Mouse (Mus musculus): ENCODE data around the gene Rmi2. TPM values are rescaled to one million over a fixed set of nuclear protein-coding genes. Genes with fewer than 3 reads are reported as not detected.

The Rmi2 gene
- 4.3 and 4.8 TPM in 2 replicates for polyA plus RNA-seq (2014; fragmentation: Nextera tagmentation; extraction: Ambion mirVana)

DNA sequence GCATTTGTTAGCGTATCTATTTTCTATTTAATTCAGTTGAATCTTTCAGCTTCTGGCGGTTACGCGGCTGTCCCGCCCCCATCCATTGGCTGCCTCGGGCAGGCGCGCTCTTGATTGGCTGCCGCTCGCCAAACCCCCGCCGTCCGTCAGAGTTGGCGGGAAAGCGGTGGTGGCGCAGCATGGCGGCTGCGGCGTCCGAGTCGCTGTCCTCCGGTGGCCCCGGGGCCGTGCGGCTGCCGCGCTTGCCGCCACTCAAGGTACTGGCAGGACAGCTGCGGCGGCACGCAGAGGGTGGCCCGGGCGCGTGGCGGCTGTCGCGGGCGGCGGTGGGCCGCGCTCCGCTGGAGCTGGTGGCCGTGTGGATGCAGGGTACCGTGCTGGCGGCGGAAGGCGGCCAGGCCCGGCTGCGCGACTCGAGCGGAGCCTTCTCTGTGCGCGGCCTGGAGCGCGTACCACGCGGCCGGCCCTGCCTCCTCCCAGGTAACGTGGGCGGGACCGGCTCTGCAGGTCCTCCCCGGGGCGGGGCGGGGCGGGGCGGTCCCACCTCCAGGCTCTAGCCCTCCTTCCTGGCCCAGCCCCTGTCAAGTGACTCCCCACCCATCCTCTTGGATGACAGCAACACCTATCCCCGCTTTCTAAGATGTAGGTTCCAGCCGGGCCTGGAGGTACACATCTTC is at the start of gene Rmi2:
Gene Rmi2 (plus strand): TSS at position 149 of the 677 bp plus-strand sequence.
- Histone ChIP-seq H3K27ac (ENCODE audit: low read depth) (peak within 1 kb of the TSS; percentile 95), H3K9me3 (ENCODE audit: low read depth, low read length) (no peaks in the 10 kb centered on the region), H3K36me3 (ENCODE audit: insufficient read depth) (0 out of 2 replicates have a peak, but pooled peaks cover 4% of the 10 kb centered on the region), H3K4me3 (ENCODE audit: low read depth, low read length) (peak within 1 kb of the TSS; percentile 80), H3K4me1 (ENCODE audit: insufficient read depth) (peaks cover 13% of the 10 kb centered on the region), H3K9ac (peak within 1 kb of the TSS; percentile 83), H3K27me3 (ENCODE audit: insufficient read depth, low read length) (no peaks in the 10 kb centered on the region), H3K4me2 (peak within 1 kb of the TSS; percentile 90)
- WGBS, result under 1% methylated on average over 67 of the region's 69 CpGs
- DNase-seq, result peak; percentile 95
- no peak for TF ChIP-seq CTCF (IDR thresholded peaks at IDR 0.05; ENCODE audit: low read depth)
- ATAC-seq (ENCODE audit: insufficient read depth), result peak; percentile 93

DNA sequence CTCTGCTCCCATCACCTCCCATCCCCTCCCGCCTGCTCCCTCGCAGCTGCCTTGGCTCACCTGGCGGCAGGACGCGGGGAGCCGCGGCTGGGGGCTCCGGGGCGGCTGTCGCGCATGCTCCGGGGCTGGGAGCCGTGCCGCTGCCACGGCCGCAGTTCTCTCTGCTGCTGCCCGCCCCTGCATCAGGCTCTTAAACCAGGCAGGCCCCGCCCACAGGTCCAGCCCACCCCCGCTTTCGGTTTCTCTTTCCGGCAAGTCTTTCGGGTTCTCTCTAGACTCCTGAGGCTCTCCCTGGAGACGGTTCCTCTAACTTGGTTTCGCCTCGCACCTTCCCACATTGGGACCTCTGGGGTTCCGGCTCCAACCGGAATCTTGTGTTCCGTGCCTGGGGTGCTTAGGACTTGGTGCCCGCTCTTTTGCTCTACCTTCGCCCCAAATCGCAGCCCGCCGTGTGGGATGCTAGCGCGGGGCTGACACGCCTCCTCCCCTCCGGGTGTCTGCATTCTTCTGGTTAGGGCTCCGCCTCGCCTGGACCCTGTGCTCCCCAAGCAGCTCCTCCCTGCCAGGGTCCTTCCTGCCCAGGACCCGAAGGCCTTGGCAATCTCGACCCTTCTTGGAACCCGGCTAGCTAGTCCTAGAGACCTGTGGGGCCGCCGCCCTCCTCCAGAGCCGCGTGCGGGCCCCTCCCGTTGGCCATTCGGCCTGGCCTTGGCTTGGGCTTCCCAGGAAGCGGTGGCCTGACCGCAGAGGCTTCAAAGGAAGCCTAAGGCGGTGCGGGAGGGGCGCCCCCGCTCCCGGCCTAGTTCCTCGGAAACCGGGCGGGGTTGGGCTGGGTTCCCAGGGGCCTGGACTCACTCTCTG is 49.3 kb upstream of the Rmi2 start, which contains the start of gene Socs1:
Gene Socs1 (minus strand): TSS at position 166 of the 861 bp plus-strand sequence.
- no peak for TF ChIP-seq CTCF (IDR thresholded peaks at IDR 0.05; ENCODE audit: low read depth)
- Histone ChIP-seq H3K9ac (peak within 1 kb of the TSS; percentile 85), H3K27ac (ENCODE audit: low read depth) (peak within 1 kb of the TSS; percentile 98), H3K9me3 (ENCODE audit: low read depth, low read length) (no peaks in the 10 kb centered on the region), H3K36me3 (ENCODE audit: insufficient read depth) (no peaks in the 10 kb centered on the region), H3K4me2 (peak within 1 kb of the TSS; percentile 98), H3K4me3 (ENCODE audit: low read depth, low read length) (peak within 1 kb of the TSS; percentile 70), H3K4me1 (ENCODE audit: insufficient read depth) (peaks cover 21% of the 10 kb centered on the region), H3K27me3 (ENCODE audit: insufficient read depth, low read length) (no peaks in the 10 kb centered on the region)
- ATAC-seq (ENCODE audit: insufficient read depth), result peak; percentile 87
- under 1% methylated on average over 57 of the region's 59 CpGs for WGBS
- DNase-seq, result peak; percentile 96

DNA sequence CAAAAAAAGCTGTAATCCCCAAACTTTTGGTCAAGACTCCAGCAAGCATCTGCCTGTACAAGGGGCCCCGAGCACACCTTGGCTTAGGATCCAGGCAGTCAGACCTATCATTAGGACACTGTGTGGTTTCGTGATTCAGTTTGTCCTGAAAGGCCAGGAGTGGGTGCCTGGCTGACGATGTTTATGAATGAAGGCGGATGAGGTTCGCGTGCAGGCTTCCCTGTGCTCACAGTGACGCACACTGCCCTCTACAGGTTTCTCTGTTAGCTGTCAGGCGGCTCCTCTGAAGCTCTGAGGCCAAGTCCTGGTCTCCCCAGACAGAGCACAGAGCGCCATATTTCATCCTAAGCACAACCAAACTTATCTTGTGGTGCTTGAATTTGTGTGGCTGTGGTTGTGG is 48.6 kb upstream of the Rmi2 start:
- Histone ChIP-seq H3K36me3 (ENCODE audit: insufficient read depth) (no peaks in the 10 kb centered on the region), H3K27me3 (ENCODE audit: insufficient read depth, low read length) (no peaks in the 10 kb centered on the region), H3K4me2 (peak overlapping the region; percentile 98), H3K9me3 (ENCODE audit: low read depth, low read length) (no peaks in the 10 kb centered on the region), H3K27ac (ENCODE audit: low read depth) (peak overlapping the region; percentile 98), H3K4me3 (ENCODE audit: low read depth, low read length) (peak overlapping the region; percentile 70), H3K9ac (peak overlapping the region; percentile 85), H3K4me1 (ENCODE audit: insufficient read depth) (peaks cover 20% of the 10 kb centered on the region)
- 4% methylated on average over 9 of the region's 9 CpGs for WGBS
- DNase-seq, result peak; percentile 98
- ATAC-seq (ENCODE audit: insufficient read depth), result peak; percentile 18
- TF ChIP-seq CTCF (IDR thresholded peaks at IDR 0.05; ENCODE audit: low read depth), result peak; percentile 89

DNA sequence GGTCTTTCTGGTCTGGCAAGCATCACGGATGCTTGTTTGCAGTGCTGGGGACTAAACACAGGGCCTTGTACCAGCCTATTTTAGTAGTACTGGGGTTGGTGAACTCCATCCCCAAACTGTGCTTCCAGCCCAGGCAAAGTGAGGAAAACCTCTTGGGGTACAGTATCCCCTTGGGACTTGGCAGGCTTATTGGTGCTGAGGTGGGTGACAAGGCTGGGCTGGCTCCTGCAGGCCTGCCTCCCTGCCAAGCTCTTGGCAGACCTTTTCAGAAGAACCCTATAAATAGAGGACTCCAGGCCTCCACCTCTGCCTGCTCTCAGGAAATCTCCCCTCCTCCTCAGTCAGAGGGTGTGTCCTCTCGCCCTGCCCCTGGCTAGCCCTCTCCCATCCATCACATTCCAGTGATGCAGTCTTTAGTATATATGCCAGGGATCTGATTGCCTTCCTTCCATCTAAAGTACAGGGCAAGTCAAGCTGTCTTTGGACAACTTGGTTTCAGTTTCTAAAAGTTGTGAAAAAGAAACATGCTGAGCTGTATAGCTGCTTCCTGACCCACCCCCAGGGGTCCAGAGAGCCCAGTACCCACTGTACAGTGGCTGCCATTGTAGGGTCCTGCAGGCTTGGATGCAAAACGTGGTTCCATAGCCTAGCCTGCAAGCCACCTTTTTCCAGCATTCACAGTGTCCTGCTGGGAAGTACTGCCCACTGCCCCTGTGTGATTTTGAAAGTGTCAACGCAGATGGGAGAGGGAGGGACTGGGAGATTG is 47.9 kb upstream of the Rmi2 start:
- TF ChIP-seq CTCF (IDR thresholded peaks at IDR 0.05; ENCODE audit: low read depth), result no peak
- Histone ChIP-seq H3K4me3 (ENCODE audit: low read depth, low read length) (no peak overlapping the region), H3K4me1 (ENCODE audit: insufficient read depth) (peaks cover 20% of the 10 kb centered on the region), H3K27me3 (ENCODE audit: insufficient read depth, low read length) (no peaks in the 10 kb centered on the region), H3K9ac (no peak overlapping the region), H3K36me3 (ENCODE audit: insufficient read depth) (no peaks in the 10 kb centered on the region), H3K4me2 (peak overlapping the region; percentile 98), H3K27ac (ENCODE audit: low read depth) (peak overlapping the region; percentile 98), H3K9me3 (ENCODE audit: low read depth, low read length) (no peaks in the 10 kb centered on the region)
- DNase-seq (no peak), ATAC-seq (ENCODE audit: insufficient read depth) (no peak)
- 54% methylated on average over 4 of the region's 4 CpGs for WGBS

DNA sequence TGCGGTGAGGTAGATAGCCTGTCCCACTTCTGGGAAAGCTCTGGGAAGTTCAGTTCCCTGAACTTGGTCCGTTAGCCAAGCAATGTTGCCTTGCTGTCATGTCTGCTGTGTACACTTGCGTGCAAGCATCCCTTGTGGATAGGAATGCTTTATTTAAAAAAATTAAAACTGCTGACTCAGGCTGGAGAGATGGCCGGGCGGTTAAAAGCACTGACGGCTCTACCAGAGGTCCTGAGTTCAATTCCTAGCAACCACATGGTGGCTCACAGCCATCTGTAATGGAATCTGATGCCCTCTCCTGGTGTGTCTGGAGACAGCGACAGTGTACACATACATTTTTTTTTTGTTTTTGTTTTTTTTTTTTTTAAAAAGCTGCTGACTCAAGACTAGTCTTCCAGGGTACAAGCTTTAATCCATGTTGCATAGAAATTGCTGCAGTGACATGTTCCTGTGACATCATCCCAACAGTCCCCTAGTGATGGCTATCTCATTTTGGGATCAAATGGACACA is 47.3 kb upstream of the Rmi2 start:
- H3K9ac ChIP-seq, result no peak overlapping the region

DNA sequence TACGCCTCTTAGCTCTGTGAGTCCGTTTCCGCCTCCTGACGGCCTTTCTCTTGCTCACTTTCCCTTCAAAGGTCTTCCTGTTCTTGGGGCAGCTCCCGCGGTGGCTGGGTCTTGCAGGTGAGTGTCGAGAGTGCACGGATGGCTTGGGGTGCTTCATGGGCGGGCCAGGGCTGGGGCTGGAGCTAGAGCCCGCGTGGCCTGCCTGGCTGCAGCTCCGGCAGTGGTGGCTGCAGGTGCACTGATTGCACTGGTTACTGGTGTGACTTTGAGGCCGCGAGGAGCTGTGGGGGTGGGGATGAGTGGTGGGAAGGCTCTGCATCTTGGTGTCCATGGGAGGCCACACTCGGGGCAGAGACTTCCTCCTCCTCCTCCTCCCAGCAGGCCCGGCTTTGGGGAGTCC is 46.6 kb upstream of the Rmi2 start, which contains the start of gene Tnp2:
Gene Tnp2 (minus strand): TSS at position 390 of the 400 bp plus-strand sequence.
- peaks cover 8% of the 10 kb centered on the region for H3K4me1 ChIP-seq (ENCODE audit: insufficient read depth)
- no peak for TF ChIP-seq CTCF (IDR thresholded peaks at IDR 0.05; ENCODE audit: low read depth)
- DNase-seq (no peak), ATAC-seq (ENCODE audit: insufficient read depth) (no peak)
- H3K36me3 ChIP-seq (ENCODE audit: insufficient read depth), result no peaks in the 10 kb centered on the region
- H3K4me2 ChIP-seq, result no peak within 1 kb of the TSS
- no peak within 1 kb of the TSS for H3K9ac ChIP-seq
- H3K27ac ChIP-seq (ENCODE audit: low read depth), result no peak within 1 kb of the TSS
- WGBS, result 45% methylated on average over 16 of the region's 16 CpGs
- H3K9me3 ChIP-seq (ENCODE audit: low read depth, low read length), result no peaks in the 10 kb centered on the region
- no peak within 1 kb of the TSS for H3K4me3 ChIP-seq (ENCODE audit: low read depth, low read length)
- H3K27me3 ChIP-seq (ENCODE audit: insufficient read depth, low read length), result no peaks in the 10 kb centered on the region

More for the DNA sequence above, 47.3 kb upstream of the Rmi2 start:
- H3K9me3 ChIP-seq (ENCODE audit: low read depth, low read length), result no peaks in the 10 kb centered on the region
- H3K27me3 ChIP-seq (ENCODE audit: insufficient read depth, low read length), result no peaks in the 10 kb centered on the region
- ATAC-seq (ENCODE audit: insufficient read depth) (no peak), DNase-seq (no peak)
- 70% methylated on average over 7 of the region's 7 CpGs for WGBS
- no peak overlapping the region for H3K27ac ChIP-seq (ENCODE audit: low read depth)
- no peak overlapping the region for H3K4me3 ChIP-seq (ENCODE audit: low read depth, low read length)
- H3K4me2 ChIP-seq, result no peak overlapping the region
- TF ChIP-seq CTCF (IDR thresholded peaks at IDR 0.05; ENCODE audit: low read depth), result no peak; the same call in 1 of the 2 replicates
- no peaks in the 10 kb centered on the region for H3K36me3 ChIP-seq (ENCODE audit: insufficient read depth)
- peaks cover 15% of the 10 kb centered on the region for H3K4me1 ChIP-seq (ENCODE audit: insufficient read depth)
